Mouse (Mus musculus) bone marrow, adult 2 months (tissue): ENCODE results near the gene Nek7. TPM values are rescaled to one million over a fixed set of nuclear protein-coding genes. Genes with fewer than 3 reads are reported as not detected.

Experiments
- H3K27ac ChIP-seq: fragments of 200-500 bp; 2 replicates; pipeline ENCODE4 v1.5.1; 2012; ENCODE audit warnings: low read depth, mild to moderate bottlenecking, control low read depth, inconsistent platforms, low read length; ENCODE audit not compliant: control insufficient read depth, poor library complexity, insufficient read depth
- H3K4me1 ChIP-seq: fragments of 200-500 bp; 2 replicates; pipeline ENCODE4 v1.6.1; 2011; ENCODE audit warnings: low read length; ENCODE audit not compliant: control insufficient read depth, insufficient read depth
- H3K4me3 ChIP-seq: fragments of 200-500 bp; replicated peaks from 2 replicates; pipeline ENCODE3; 2011; ENCODE audit warnings: mild to moderate bottlenecking, low read depth, low read length, control low read depth; ENCODE audit not compliant: control insufficient read depth
- CTCF ChIP-seq: fragments of 200-500 bp; IDR thresholded peaks from 2 replicates; pipeline ENCODE4 v1.5.1; 2011; ENCODE audit warnings: low read length, control low read depth; ENCODE audit not compliant: control insufficient read depth, insufficient read depth
- POLR2A ChIP-seq: fragments of 200-500 bp; IDR thresholded peaks from 2 replicates; pipeline ENCODE4 v1.6.1; 2011; ENCODE audit warnings: low read depth, mild to moderate bottlenecking, control low read depth, low read length, borderline replicate concordance; ENCODE audit not compliant: control insufficient read depth
- WGBS: fragments of 180-500 bp; shearing (Covaris S2); methylation state at CpG from one replicate; pipeline ENCODE4 v1.1.7; 2018; 5-methylcytosine and 5-hydroxymethylcytosine counted together
- polyA plus RNA-seq: library from polyadenylated mRNA; stranded (reverse); fragments of >200 nt; gene quantifications from 2 replicates; pipeline ENCODE4 v1.2.4, GENCODE M21; 2011; ENCODE audit warnings: low replicate concordance; ENCODE audit not compliant: missing spikeins, insufficient read depth, insufficient read length

Gene Nek7
- polyA plus RNA-seq, 1 experiment, result 11.3 TPM

- Histone ChIP-seq H3K27ac (no peak overlapping the region), H3K4me1 (no peaks in the 10 kb centered on the region), H3K4me3 (no peak overlapping the region)
- no peak for TF ChIP-seq POLR2A
- TF ChIP-seq CTCF, result no peak
- 64% methylated on average over 4 of the region's 4 CpGs for WGBS
Measured at GRCm38 (mm10) chr1:138628919-138629318, 9.0 kb upstream of the Nek7 start.

GRCm38 (mm10) chr1:138628486-138628885 is 8.5 kb upstream of the Nek7 start:
- WGBS, result 80% methylated on average over 3 of the region's 3 CpGs
- Histone ChIP-seq H3K27ac (no peak overlapping the region), H3K4me3 (no peak overlapping the region), H3K4me1 (no peaks in the 10 kb centered on the region)
- TF ChIP-seq POLR2A (no peak), CTCF (no peak)

GRCm38 (mm10) chr1:138627804-138628203 is 7.9 kb upstream of the Nek7 start:
- no peak for TF ChIP-seq POLR2A
- no peak for TF ChIP-seq CTCF
- 67% methylated on average over 3 of the region's 3 CpGs for WGBS
- H3K4me1 ChIP-seq, result no peaks in the 10 kb centered on the region
- H3K27ac ChIP-seq, result no peak overlapping the region
- H3K4me3 ChIP-seq, result no peak overlapping the region

- no peak overlapping the region for H3K27ac ChIP-seq
- no peaks in the 10 kb centered on the region for H3K4me1 ChIP-seq
- TF ChIP-seq CTCF, result no peak
- TF ChIP-seq POLR2A, result no peak
- WGBS, result 77% methylated on average over 3 of the region's 3 CpGs
- H3K4me3 ChIP-seq, result no peak overlapping the region
Measured at GRCm38 (mm10) chr1:138626288-138626687, 6.3 kb upstream of the Nek7 start.

GRCm38 (mm10) chr1:138623870-138624269 is 3.9 kb upstream of the Nek7 start:
- no peak overlapping the region for H3K27ac ChIP-seq
- H3K4me3 ChIP-seq, result no peak overlapping the region
- no peaks in the 10 kb centered on the region for H3K4me1 ChIP-seq
- TF ChIP-seq POLR2A (no peak), CTCF (no peak)
- WGBS, result 89% methylated on average over 1 of the region's 1 CpGs

- Histone ChIP-seq H3K4me3 (no peak overlapping the region), H3K4me1 (no peaks in the 10 kb centered on the region), H3K27ac (no peak overlapping the region)
- 76% methylated on average over 5 of the region's 5 CpGs for WGBS
- TF ChIP-seq POLR2A, result no peak
- TF ChIP-seq CTCF, result no peak
Measured at GRCm38 (mm10) chr1:138622831-138623230, 2.9 kb upstream of the Nek7 start.

GRCm38 (mm10) chr1:138622431-138622830 is 2.5 kb upstream of the Nek7 start:
- no peak overlapping the region for H3K27ac ChIP-seq
- TF ChIP-seq POLR2A (no peak), CTCF (no peak)
- 77% methylated on average over 3 of the region's 3 CpGs for WGBS

GRCm38 (mm10) chr1:138619114-138619971 is 598 bp downstream of the Nek7 start:
- Histone ChIP-seq H3K27ac (peak overlapping the region; percentile 98), H3K4me3 (peak overlapping the region; percentile 100), H3K4me1 (peaks cover 2% of the 10 kb centered on the region; the same call in 1 of the 2 replicates)
- under 1% methylated on average over 82 of the region's 83 CpGs for WGBS
- TF ChIP-seq POLR2A (peak; percentile 55), CTCF (0 out of 2 replicates have a peak, but pooled peaks have one; percentile 2)

More at GRCm38 (mm10) chr1:138622431-138622830, 2.5 kb upstream of the Nek7 start:
- Histone ChIP-seq H3K4me3 (no peak overlapping the region), H3K4me1 (no peaks in the 10 kb centered on the region)
